Mouse (Mus musculus) forebrain, embryonic 13.5 days (tissue): ENCODE data around the gene Wipi1. TPM values are rescaled to one million over a fixed set of nuclear protein-coding genes. Genes with fewer than 3 reads are reported as not detected.

Experiments
- ATAC-seq: fragments of 200-750 bp; cut with Nextera tagmentation; 2 replicates; pipeline ENCODE4 v1.8.0; 2017
- H3K27ac ChIP-seq: fragments of 300-500 bp; sonication (generic); 2 replicates; pipeline ENCODE4 v1.5.1; 2015; ENCODE audit warnings: inconsistent platforms, mild to moderate bottlenecking, moderate library complexity
- H3K27me3 ChIP-seq: fragments of 300-500 bp; sonication (generic); 2 replicates; pipeline ENCODE4 v1.6.1; 2015; ENCODE audit warnings: mild to moderate bottlenecking, inconsistent platforms
- H3K36me3 ChIP-seq: fragments of 300-500 bp; sonication (generic); 2 replicates; pipeline ENCODE4 v1.6.1; 2015; ENCODE audit warnings: mild to moderate bottlenecking, inconsistent platforms; ENCODE audit not compliant: poor library complexity, severe bottlenecking
- H3K4me1 ChIP-seq: fragments of 300-500 bp; sonication (generic); 2 replicates; pipeline ENCODE4 v1.6.1; 2015; ENCODE audit warnings: inconsistent platforms
- H3K4me2 ChIP-seq: fragments of 300-500 bp; sonication (generic); 2 replicates; pipeline ENCODE4 v1.6.1; 2015; ENCODE audit warnings: inconsistent platforms, mild to moderate bottlenecking, moderate library complexity
- H3K4me3 ChIP-seq: fragments of 300-500 bp; sonication (generic); 2 replicates; pipeline ENCODE4 v1.5.1; 2015; ENCODE audit warnings: mild to moderate bottlenecking, inconsistent platforms
- H3K9ac ChIP-seq: fragments of 300-500 bp; sonication (generic); 2 replicates; pipeline ENCODE4 v1.6.1; 2015; ENCODE audit warnings: mild to moderate bottlenecking, inconsistent platforms
- H3K9me3 ChIP-seq: fragments of 300-500 bp; sonication (generic); replicated peaks from 2 replicates; pipeline ENCODE4 v1.6.1; 2016; ENCODE audit warnings: inconsistent platforms
- WGBS: fragments of 180-500 bp; shearing (Covaris S2); methylation state at CpG from one replicate; pipeline ENCODE4 v1.1.7; 2015; 5-methylcytosine and 5-hydroxymethylcytosine counted together
- polyA plus RNA-seq: library from polyadenylated mRNA; unstranded; fragments of >200 nt; fragmentation: Nextera tagmentation; extraction: Ambion mirVana; gene quantifications from 2 replicates; pipeline ENCODE4 v1.2.1, GENCODE M21; 2015

Gene Wipi1
- polyA plus RNA-seq, 1 experiment from 2014 or later = 8.8 TPM

DNA sequence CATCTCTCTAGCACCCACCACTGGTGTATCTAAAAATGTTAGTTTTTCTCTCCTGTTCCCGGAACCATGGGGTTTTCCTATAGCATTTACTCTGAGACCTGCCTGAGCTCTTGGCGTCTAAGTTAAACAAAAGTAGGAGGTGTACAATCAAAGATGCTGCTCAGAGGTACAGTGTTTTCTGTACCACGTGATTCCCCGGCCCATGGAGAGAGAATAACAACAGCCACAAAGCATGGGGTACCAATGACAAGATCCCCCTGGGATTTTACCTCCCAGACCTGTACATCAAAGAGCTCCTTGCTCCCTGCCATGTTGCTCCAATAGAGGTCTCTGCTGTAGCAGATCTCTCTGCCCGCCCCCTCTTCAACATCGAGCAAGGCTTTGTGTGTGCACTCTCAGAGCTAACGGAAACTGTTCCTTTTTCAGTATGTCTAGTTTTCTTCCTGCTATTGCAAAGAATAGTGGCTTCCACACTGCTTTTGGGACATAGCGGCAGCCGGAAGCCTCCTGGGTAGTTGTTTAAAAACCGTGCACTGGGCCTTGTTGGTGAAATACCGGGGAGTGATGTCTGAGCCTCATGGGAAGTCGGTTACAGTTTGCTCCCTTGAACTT is 42.7 kb downstream of the Wipi1 start:
- H3K9me3 ChIP-seq = no peaks in the 10 kb centered on the region
- no peaks in the 10 kb centered on the region for H3K4me1 ChIP-seq
- no peaks in the 10 kb centered on the region for H3K27me3 ChIP-seq
- no peak overlapping the region for H3K27ac ChIP-seq
- H3K9ac ChIP-seq = no peak overlapping the region
- ATAC-seq = no peak
- H3K36me3 ChIP-seq = no peaks in the 10 kb centered on the region
- H3K4me3 ChIP-seq = no peak overlapping the region
- 59% methylated on average over 12 of the region's 12 CpGs for WGBS
- no peak overlapping the region for H3K4me2 ChIP-seq

DNA sequence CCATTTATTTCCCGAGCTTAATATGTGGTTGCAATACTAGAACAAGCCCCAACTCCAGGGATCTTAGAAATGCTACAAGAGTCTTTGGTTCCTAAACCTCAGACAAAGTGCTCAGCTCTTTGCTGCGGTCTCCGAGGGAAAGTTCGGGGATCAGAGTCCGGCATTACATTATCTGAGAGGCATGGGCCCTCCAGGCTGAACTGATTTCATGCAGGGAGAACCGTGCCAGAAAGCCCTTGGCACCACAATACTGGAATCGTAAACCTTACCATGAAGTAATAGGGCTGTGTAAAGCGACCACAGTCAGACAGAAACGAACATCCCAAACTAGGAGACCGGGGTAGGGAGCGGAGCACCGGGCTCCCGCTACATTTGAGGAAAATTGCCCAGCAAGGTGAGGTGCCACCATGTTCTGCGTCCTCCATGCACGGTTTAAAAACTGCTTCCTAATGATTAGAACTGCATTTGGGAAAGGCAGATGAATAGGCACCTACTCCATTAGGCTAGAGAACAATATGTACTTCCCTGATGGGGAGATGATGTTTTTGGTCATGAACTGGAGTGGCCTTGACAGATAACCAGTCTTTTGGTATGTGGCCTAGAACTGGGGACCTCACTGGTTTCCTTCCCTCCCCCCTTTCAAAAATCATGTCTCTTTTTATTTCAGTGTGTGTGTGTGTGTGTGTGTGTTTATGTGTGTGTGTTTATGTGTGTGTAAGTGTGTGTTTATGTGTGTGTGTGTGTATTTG is 47.1 kb downstream of the Wipi1 start:
- Histone ChIP-seq H3K4me2 (no peak overlapping the region), H3K36me3 (no peaks in the 10 kb centered on the region), H3K27me3 (no peaks in the 10 kb centered on the region), H3K4me3 (no peak overlapping the region), H3K27ac (no peak overlapping the region), H3K9me3 (no peaks in the 10 kb centered on the region), H3K9ac (no peak overlapping the region), H3K4me1 (no peaks in the 10 kb centered on the region)
- ATAC-seq = no peak
- 87% methylated on average over 15 of the region's 15 CpGs for WGBS

DNA sequence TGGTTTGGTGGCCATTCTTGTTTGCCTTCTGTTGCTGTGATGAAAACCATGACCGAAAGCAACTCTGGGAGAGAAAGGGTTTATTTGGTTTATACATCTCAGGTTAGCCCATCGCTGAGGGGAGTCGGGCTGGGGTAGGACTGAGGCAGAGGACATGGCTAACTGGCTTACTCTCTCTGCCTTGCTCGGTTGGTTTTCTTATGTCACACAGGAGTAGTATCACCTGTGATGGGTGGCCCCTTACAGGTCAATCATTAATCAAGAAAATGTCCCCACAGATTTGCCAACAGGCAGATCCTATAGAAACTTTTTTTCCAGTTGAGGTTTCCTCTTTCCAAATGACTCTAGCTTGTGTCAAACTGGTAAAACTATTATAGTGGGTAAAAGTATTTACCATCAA is 48.1 kb downstream of the Wipi1 start:
- no peaks in the 10 kb centered on the region for H3K27me3 ChIP-seq
- no peaks in the 10 kb centered on the region for H3K9me3 ChIP-seq
- 90% methylated on average over 4 of the region's 4 CpGs for WGBS
- H3K4me2 ChIP-seq = no peak overlapping the region
- ATAC-seq = no peak
- H3K4me3 ChIP-seq = no peak overlapping the region
- H3K27ac ChIP-seq = no peak overlapping the region
- H3K4me1 ChIP-seq = no peaks in the 10 kb centered on the region
- H3K9ac ChIP-seq = no peak overlapping the region
- H3K36me3 ChIP-seq = no peaks in the 10 kb centered on the region

DNA sequence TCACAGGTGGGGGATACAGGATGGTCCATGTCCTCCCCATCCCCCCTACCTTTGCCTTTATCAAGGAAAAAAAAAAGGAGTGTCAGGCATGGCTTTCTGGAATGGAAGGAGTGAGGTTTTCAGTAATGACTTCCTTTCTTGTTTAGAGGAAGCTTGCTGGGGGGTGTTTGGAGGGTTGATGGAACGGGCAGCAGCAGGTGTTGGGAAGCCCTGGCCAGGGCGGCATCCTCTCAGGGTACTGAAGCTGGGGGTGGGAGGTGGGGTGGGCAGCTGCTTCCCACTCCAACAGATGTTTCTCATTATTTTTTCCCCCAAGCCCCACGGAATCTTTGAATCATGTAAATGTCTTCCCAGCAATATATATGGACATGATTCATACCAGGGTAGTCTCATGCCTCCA is 50.3 kb downstream of the Wipi1 start:
- no peaks in the 10 kb centered on the region for H3K36me3 ChIP-seq
- no peak for ATAC-seq
- WGBS = 80% methylated on average over 3 of the region's 3 CpGs
- H3K9me3 ChIP-seq = no peaks in the 10 kb centered on the region
- no peak overlapping the region for H3K4me3 ChIP-seq
- no peak overlapping the region for H3K4me2 ChIP-seq
- no peak overlapping the region for H3K27ac ChIP-seq
- no peak overlapping the region for H3K9ac ChIP-seq
- H3K27me3 ChIP-seq = no peaks in the 10 kb centered on the region
- H3K4me1 ChIP-seq = no peaks in the 10 kb centered on the region

DNA sequence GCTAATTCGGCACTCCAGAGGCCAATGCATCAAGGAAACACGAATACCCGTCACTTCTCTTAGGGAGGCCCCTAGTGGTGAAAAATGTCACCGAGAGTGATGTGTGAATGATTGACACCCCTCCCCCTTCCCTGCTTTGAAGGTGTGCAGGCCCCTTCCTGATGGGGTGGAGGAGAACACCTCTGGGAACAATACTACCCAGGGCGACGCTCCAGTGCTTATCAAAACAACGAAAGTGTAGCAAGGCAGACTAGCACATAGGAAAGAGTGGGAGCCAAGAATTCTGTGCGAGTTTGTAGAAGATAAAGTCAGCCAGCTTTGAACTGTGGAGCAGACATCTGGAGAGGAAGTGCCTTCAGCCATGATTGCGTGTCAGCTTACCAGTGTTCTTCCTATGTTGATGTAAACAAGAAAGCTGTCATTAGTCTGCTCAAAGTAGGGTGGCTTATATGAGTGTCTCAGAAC is 50.9 kb downstream of the Wipi1 start:
- 40% methylated on average over 9 of the region's 9 CpGs for WGBS
- Histone ChIP-seq H3K27ac (no peak overlapping the region), H3K36me3 (no peaks in the 10 kb centered on the region)

DNA sequence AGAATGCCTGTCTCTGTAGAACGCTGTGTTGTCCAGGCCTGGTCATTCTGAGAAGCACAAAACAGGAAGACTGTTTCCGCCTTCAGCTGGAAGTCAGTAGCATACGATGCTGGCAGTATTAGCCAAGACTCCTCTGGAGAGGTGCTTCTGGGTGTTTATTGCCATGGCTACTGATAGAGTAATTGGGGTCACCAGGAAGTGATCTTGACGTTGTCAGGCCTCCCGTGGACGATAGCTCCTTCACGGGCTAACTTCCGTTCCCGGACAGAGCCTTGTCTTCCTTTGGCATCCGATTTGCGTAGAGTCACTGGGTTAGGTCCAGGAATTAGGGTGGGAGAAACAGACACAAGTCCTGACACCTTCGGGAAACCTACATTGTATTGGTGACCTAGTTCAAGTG is 52.5 kb downstream of the Wipi1 start:
- no peak overlapping the region for H3K4me3 ChIP-seq
- no peaks in the 10 kb centered on the region for H3K27me3 ChIP-seq
- no peaks in the 10 kb centered on the region for H3K36me3 ChIP-seq
- 93% methylated on average over 12 of the region's 12 CpGs for WGBS
- H3K4me2 ChIP-seq = no peak overlapping the region
- H3K4me1 ChIP-seq = no peaks in the 10 kb centered on the region
- no peak for ATAC-seq
- H3K9ac ChIP-seq = no peak overlapping the region
- H3K27ac ChIP-seq = no peak overlapping the region
- no peaks in the 10 kb centered on the region for H3K9me3 ChIP-seq

More for the DNA sequence above, 50.9 kb downstream of the Wipi1 start:
- Histone ChIP-seq H3K4me3 (no peak overlapping the region), H3K27me3 (no peaks in the 10 kb centered on the region), H3K9ac (no peak overlapping the region), H3K4me1 (no peaks in the 10 kb centered on the region), H3K4me2 (no peak overlapping the region), H3K9me3 (no peaks in the 10 kb centered on the region)
- ATAC-seq = no peak

DNA sequence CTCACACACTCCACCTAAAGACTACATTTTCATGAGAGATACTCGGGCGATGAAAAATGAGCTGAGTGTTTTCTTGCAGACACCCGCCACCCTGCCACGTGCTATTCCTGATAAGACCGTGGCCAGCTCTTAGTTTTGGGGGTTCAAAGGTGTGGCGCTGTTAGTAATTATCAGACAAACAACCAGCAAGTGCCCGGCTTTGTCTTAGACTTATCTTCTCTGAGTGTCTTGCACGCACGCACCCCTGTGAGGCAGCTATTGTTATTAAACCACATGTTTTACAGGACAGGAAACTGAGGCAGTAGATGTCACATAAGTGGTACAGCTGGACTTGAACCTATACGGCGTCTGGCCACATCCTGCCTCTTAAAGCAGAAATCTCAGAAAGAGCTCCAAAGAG is 54.3 kb downstream of the Wipi1 start:
- H3K4me2 ChIP-seq = no peak overlapping the region
- H3K27ac ChIP-seq = no peak overlapping the region
- 88% methylated on average over 11 of the region's 11 CpGs for WGBS
- H3K9me3 ChIP-seq = no peaks in the 10 kb centered on the region
- no peak overlapping the region for H3K4me3 ChIP-seq
- H3K4me1 ChIP-seq = no peaks in the 10 kb centered on the region
- ATAC-seq = no peak
- no peaks in the 10 kb centered on the region for H3K27me3 ChIP-seq
- H3K9ac ChIP-seq = no peak overlapping the region
- H3K36me3 ChIP-seq = no peaks in the 10 kb centered on the region

DNA sequence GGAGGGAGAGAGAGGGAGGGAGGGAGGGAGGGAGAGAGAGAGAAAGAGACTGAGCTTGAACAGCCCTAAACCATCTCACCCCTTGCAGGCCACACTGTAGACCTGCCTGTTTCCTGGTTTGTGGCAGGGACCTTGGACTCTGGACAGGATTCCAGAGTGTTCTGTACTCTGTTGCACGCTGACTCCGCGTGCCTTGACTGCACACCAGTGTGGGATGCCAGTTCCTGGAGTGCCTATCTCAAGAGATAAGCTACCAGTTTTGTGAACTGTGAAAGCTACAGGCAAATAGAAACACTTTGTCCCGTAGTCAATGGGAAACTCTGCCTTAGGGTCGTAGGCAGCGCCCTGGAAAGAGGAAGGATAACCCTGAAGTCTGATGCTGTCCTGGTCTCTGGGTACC is 55.6 kb downstream of the Wipi1 start:
- no peak overlapping the region for H3K27ac ChIP-seq

DNA sequence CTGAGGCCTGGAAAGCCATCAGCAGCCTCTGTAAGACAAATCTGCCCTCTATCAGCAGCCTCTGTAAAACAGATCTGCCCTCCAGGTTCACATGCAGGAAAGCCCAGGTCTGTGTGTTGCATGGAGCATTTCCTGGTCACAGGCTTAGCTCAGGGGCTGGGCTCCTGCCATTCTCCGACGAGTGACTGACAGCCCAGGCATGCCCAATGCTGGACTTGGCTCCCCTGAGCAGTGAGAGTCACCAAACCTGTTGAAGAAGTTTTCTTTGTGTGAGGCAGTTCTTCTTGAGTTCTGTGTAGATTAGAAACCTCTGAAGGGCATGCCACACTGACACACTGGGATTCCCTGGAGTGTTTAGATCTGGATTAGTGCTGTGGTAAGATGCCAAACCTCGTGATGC is 57.3 kb downstream of the Wipi1 start:
- Histone ChIP-seq H3K4me3 (no peak overlapping the region), H3K27me3 (no peaks in the 10 kb centered on the region), H3K4me1 (no peaks in the 10 kb centered on the region), H3K4me2 (no peak overlapping the region), H3K9ac (no peak overlapping the region), H3K27ac (no peak overlapping the region), H3K36me3 (no peaks in the 10 kb centered on the region), H3K9me3 (no peaks in the 10 kb centered on the region)
- 59% methylated on average over 3 of the region's 3 CpGs for WGBS
- ATAC-seq = no peak

More for the DNA sequence above, 55.6 kb downstream of the Wipi1 start:
- ATAC-seq = no peak
- H3K4me2 ChIP-seq = no peak overlapping the region
- H3K27me3 ChIP-seq = no peaks in the 10 kb centered on the region
- 91% methylated on average over 6 of the region's 6 CpGs for WGBS
- no peak overlapping the region for H3K4me3 ChIP-seq
- H3K9ac ChIP-seq = no peak overlapping the region
- no peaks in the 10 kb centered on the region for H3K4me1 ChIP-seq
- H3K36me3 ChIP-seq = no peaks in the 10 kb centered on the region
- no peaks in the 10 kb centered on the region for H3K9me3 ChIP-seq

DNA sequence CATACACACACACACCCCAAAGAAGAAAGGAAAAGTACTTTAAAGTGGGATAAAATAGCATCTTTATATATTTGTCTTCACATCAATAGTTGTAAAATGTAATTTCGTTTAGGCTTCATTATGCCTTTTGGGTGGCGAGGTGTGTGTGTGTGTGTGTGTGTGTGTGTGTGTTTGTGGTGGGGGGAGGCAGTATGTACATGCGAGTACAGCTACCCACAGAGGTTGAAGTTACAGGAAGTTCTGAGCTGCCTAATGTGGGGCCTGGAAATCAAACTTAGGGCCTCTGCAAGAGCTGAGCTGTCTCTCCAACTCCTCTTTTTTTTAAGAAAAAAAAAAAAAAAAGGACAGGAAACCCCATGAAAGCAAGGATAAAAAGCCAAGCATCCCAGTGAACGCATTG is 57.8 kb downstream of the Wipi1 start:
- 84% methylated on average over 4 of the region's 4 CpGs for WGBS

DNA sequence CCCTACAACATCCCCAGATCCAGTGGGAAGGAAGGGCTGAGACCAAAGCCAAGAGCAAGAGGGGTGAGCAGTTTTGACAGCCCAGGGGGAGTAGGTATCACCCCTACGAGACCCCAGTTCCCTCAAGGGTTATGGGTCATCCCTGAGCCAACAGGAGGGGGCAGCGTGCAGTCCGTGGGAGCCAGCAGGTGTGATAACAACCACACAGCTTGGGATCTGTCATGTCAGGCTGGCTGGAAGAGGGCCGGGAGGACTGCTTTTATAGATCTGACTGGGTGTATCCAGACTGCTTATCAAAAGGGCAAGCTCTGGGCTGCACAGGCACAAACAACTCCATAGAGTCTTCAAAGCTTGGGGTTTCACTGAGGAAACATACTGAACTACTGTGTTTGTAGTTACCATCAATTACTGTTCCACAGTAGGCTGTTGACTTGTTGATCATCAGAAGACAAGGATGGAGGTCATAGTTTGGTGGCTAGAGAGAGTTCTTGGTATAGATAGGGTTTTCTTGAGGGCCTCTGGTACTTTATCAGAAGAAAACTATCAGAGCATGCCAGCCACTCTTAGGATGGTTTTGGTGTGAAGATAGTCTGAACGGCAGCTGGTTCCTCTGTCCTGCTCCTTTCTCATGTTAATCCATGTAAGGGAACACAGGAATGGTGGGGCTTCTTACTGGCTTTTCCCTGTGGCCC is 62.0 kb downstream of the Wipi1 start:
- H3K4me2 ChIP-seq = no peak overlapping the region
- no peaks in the 10 kb centered on the region for H3K9me3 ChIP-seq
- no peaks in the 10 kb centered on the region for H3K4me1 ChIP-seq
- H3K9ac ChIP-seq = no peak overlapping the region
- no peaks in the 10 kb centered on the region for H3K27me3 ChIP-seq
- H3K27ac ChIP-seq = no peak overlapping the region
- no peak for ATAC-seq
- WGBS = 81% methylated on average over 5 of the region's 5 CpGs
- H3K36me3 ChIP-seq = no peaks in the 10 kb centered on the region
- H3K4me3 ChIP-seq = no peak overlapping the region

More for the DNA sequence above, 57.8 kb downstream of the Wipi1 start:
- Histone ChIP-seq H3K4me3 (no peak overlapping the region), H3K4me1 (no peaks in the 10 kb centered on the region), H3K4me2 (no peak overlapping the region), H3K27ac (no peak overlapping the region), H3K27me3 (no peaks in the 10 kb centered on the region), H3K9ac (no peak overlapping the region), H3K36me3 (no peaks in the 10 kb centered on the region), H3K9me3 (no peaks in the 10 kb centered on the region)
- no peak for ATAC-seq

DNA sequence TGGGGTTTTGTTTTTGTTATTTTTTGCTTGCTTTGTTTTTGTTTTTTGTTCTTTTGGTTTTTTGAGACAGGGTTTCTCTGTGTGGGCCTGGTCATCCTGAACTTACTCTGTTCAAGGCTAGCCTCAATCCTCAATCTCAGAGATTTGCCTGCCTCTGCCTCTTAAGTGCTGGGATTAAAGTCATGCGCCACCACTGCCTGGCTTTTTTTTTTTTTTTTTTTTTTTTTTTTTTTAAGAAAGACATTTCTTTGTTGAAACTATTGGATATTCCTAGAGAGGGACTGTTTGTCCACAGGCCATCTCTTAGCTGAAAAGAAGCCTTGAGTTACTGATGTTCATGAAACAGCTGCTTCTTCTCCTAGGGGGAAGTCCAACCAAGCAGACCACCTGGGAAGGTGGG is 64.1 kb downstream of the Wipi1 start:
- no peak for ATAC-seq
- no peaks in the 10 kb centered on the region for H3K9me3 ChIP-seq
- no peak overlapping the region for H3K4me3 ChIP-seq
- 0 out of 2 replicates have a peak, but pooled peaks cover 11% of the 10 kb centered on the region for H3K4me1 ChIP-seq
- H3K27ac ChIP-seq = no peak overlapping the region
- 100% methylated on average over 1 of the region's 1 CpGs for WGBS
- H3K27me3 ChIP-seq = no peaks in the 10 kb centered on the region
- no peak overlapping the region for H3K9ac ChIP-seq
- H3K36me3 ChIP-seq = no peaks in the 10 kb centered on the region
- H3K4me2 ChIP-seq = no peak overlapping the region
